Mouse (Mus musculus): ENCODE results near the gene Gm39653.

- no peak for TF ChIP-seq CTCF (IDR thresholded peaks at IDR 0.05; ENCODE audit: control insufficient read depth, insufficient read depth, insufficient replicate concordance, low read depth, low read length)
- no peak for TF ChIP-seq POLR2A (IDR thresholded peaks at IDR 0.05; ENCODE audit: control insufficient read depth, low read depth, low read length)
Measured at GRCm38 (mm10) chr1:63576803-63577202, 39.0 kb upstream of the Gm39653 start.
